Mouse (Mus musculus) limb, embryonic 15.5 days (tissue): Measurements from ENCODE around the gene Man1a2. TPM values are rescaled to one million over a fixed set of nuclear protein-coding genes. Genes with fewer than 3 reads are reported as not detected.

ENCODE experiments used
- ATAC-seq: fragments of 200-750 bp; cut with Nextera tagmentation; 2 replicates; pipeline ENCODE4 v1.8.0; 2017; ENCODE audit warnings: low read depth, moderate TSS enrichment; ENCODE audit not compliant: insufficient number of reproducible peaks, low FRiP score, low TSS enrichment
- H3K27ac ChIP-seq: fragments of 300-500 bp; sonication (generic); 2 replicates; pipeline ENCODE4 v1.5.1; 2015; ENCODE audit warnings: moderate library complexity, mild to moderate bottlenecking, inconsistent platforms
- H3K27me3 ChIP-seq: fragments of 300-500 bp; sonication (generic); 2 replicates; pipeline ENCODE4 v1.6.1; 2015; ENCODE audit warnings: inconsistent platforms
- H3K36me3 ChIP-seq: fragments of 300-500 bp; sonication (generic); 2 replicates; pipeline ENCODE4 v1.6.1; 2015; ENCODE audit warnings: inconsistent platforms
- H3K4me1 ChIP-seq: fragments of 300-500 bp; sonication (generic); 2 replicates; pipeline ENCODE4 v1.6.1; 2015; ENCODE audit warnings: inconsistent platforms
- H3K4me2 ChIP-seq: fragments of 300-500 bp; sonication (generic); 2 replicates; pipeline ENCODE4 v1.6.1; 2015; ENCODE audit warnings: mild to moderate bottlenecking, inconsistent platforms
- H3K4me3 ChIP-seq: fragments of 300-500 bp; sonication (generic); 2 replicates; pipeline ENCODE4 v1.5.1; 2015; ENCODE audit warnings: mild to moderate bottlenecking, inconsistent platforms
- H3K9ac ChIP-seq: fragments of 300-500 bp; sonication (generic); 2 replicates; pipeline ENCODE4 v1.6.1; 2015; ENCODE audit warnings: inconsistent platforms
- H3K9me3 ChIP-seq: fragments of 300-500 bp; sonication (generic); 2 replicates; pipeline ENCODE4 v1.6.1; 2016; ENCODE audit warnings: inconsistent platforms
- WGBS: fragments of 180-500 bp; shearing (Covaris S2); methylation state at CpG from one replicate; pipeline ENCODE4 v1.1.7; 2015; 5-methylcytosine and 5-hydroxymethylcytosine counted together
- polyA plus RNA-seq: library from polyadenylated mRNA; unstranded; fragments of >200 nt; fragmentation: Nextera tagmentation; extraction: Ambion mirVana; gene quantifications from 2 replicates; pipeline ENCODE4 v1.2.1, GENCODE M21; 2015

Man1a2 gene
- polyA plus RNA-seq, 1 experiment from 2014 or later, result 78.8 TPM

DNA sequence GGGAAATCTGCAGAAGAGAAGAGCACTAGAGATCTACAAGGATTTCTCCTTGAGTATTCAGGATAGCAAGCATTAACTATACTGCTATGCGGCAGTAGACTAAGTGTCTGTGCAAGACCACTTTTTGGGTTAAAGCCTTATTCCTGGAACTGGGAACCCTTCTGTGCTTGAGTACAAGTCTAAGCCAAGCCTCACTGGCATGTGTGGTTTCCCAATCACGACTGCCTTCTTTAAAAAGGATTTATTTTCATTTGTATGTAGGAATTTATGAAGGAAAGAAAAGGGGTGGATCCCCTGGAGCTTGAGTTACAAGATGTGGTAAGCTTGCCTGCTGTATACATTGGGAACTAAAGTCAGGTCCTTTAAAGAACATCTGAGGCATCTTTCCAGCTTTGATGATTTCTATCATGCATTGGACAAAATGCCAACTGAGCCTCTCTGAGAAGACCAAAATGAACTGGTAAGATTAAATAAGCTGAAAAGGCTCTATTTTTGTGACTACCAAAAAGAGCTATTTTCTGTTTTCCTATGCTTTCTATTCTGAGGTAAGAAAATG lies 86.0 kb downstream of the Man1a2 start:
- H3K36me3 ChIP-seq, result no peaks in the 10 kb centered on the region
- 70% methylated on average over 2 of the region's 2 CpGs for WGBS
- H3K9ac ChIP-seq, result no peak overlapping the region
- no peak overlapping the region for H3K4me3 ChIP-seq
- H3K4me1 ChIP-seq, result no peaks in the 10 kb centered on the region
- H3K27ac ChIP-seq, result no peak overlapping the region
- no peak overlapping the region for H3K4me2 ChIP-seq
- H3K27me3 ChIP-seq, result no peaks in the 10 kb centered on the region
- no peak for ATAC-seq
- H3K9me3 ChIP-seq, result no peaks in the 10 kb centered on the region

DNA sequence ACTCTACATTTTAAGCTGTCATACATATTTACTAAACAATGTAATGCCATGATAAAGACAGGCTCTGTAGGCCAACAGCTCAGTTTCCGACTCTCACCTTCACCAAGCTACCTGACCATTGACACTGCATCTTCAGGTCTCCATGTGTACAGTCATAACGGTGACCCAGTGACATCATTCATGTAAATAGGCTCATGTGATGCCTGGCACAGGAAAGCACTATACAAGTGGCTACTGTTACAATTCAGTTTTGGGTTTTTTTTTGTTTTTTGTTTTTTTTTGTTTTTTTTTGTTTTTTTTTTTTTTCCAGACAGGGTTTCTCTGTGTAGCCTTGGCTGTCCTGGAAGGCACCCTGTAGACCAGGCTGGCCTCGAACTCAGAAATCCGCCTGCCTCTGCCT lies 94.2 kb downstream of the Man1a2 start:
- WGBS, result 95% methylated on average over 4 of the region's 4 CpGs
- no peaks in the 10 kb centered on the region for H3K4me1 ChIP-seq
- H3K9ac ChIP-seq, result no peak overlapping the region
- ATAC-seq, result no peak
- H3K27ac ChIP-seq, result no peak overlapping the region
- no peaks in the 10 kb centered on the region for H3K9me3 ChIP-seq
- no peaks in the 10 kb centered on the region for H3K27me3 ChIP-seq
- no peak overlapping the region for H3K4me3 ChIP-seq
- no peak overlapping the region for H3K4me2 ChIP-seq
- peaks cover 11% of the 10 kb centered on the region for H3K36me3 ChIP-seq

DNA sequence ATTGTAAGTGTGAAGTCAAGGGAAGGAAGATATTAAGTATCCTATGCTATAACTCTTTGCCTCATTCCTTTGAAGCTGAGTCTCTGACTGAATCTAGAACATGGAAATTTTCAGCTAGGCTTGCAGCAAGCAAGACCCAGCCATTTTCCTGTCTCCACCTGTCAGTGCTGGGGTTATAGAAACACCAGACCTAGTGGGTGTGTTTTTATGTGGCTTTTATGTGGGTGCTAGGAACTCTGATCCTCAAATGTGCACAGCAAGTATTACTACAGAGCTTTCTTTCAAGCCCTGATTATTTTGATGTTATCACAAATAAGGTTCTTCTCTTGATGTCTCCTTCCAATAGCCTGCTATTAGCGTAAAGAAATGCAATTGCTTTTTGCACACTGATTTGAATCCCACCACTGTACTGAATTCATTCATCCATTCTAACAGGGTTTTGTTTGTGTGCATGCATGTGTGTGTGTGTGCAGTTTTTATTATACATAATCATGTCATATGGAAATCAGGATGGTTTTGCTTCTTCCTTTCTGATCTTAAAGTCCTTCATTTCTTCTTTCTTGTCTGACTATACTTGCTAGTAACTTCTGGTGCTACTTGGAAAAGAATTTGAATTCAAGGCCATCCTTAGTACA lies 102.5 kb downstream of the Man1a2 start:
- Histone ChIP-seq H3K4me2 (no peak overlapping the region), H3K27me3 (no peaks in the 10 kb centered on the region), H3K4me3 (no peak overlapping the region), H3K4me1 (no peaks in the 10 kb centered on the region), H3K36me3 (peaks cover 10% of the 10 kb centered on the region), H3K9me3 (no peaks in the 10 kb centered on the region), H3K27ac (no peak overlapping the region), H3K9ac (no peak overlapping the region)
- 86% methylated on average over 1 of the region's 1 CpGs for WGBS
- ATAC-seq, result no peak

DNA sequence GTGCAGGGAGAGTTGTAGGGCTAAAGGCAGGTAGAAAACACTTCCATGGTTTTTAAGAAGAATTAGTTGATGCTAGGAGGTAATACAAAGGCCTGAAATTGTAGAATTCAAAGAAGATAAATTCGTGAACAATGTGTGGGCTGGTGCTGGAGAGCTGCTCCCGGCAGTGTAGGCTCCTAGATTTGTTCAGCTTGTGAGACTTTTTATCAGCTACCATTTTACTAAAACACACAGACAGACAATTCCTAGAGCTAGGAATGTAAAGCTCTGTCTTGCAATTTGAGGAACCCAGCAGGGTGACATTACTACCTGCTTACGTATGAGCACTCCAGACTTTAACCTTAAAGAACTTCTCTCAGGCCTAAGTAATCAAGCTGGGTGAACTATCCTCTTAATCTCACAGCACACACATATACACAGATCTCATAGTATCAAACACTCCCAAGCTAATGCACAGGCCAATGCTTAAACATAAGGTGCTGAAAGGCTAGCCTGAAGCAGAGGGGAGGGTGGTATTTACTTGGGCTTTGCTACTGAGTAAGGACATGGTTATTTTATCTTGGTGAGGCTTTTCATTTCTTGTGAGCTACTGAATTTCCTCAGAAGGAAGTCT lies 112.6 kb downstream of the Man1a2 start:
- Histone ChIP-seq H3K27me3 (no peaks in the 10 kb centered on the region), H3K4me3 (no peak overlapping the region), H3K36me3 (peaks cover 17% of the 10 kb centered on the region; the same call in 1 of the 2 replicates), H3K27ac (no peak overlapping the region), H3K4me1 (no peaks in the 10 kb centered on the region), H3K4me2 (no peak overlapping the region), H3K9ac (no peak overlapping the region), H3K9me3 (no peaks in the 10 kb centered on the region)
- no peak for ATAC-seq
- WGBS, result 84% methylated on average over 3 of the region's 3 CpGs

DNA sequence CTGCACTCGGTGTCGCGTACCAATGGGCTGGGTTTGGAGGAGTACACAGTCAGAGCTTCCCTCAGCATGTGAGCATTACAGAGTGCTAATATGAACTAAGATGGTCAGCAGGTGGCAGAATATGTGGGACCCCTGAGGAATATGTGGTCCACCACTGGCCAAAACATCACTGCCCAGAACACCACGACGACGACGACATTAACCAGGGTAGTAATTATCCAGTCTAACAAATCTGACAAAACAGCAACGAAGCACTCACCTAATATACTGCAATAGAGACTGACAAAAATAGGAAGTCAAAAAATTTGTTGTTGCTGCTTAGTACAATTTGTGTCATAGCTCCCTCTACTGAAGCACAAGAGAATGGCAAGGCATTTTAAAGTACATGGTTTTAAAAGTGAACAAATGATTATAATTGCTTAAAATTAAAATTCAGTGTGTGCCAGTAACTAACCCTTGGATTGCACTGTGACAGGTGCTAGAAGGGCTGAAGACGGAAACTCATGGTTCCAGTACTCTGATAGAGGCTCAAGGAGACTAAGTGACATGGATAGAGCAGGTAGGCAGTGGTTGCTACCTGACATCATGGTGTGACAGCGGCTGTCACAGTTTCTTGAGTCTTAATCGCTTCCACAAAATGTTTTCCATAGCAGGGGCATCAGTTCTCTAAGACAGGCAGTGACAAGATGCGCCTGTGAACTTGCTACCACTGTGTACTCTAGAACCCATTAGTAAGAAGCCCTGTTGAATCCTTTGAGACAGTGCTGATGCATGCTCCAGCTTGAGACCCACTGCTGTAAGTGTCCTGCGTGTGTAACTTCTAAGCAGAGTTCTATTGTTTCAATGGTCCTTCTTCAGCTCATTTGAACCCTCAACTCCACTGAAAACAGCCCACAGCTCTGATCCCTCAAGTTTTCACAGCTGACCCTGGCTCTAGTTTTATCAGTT lies 116.6 kb downstream of the Man1a2 start:
- no peaks in the 10 kb centered on the region for H3K9me3 ChIP-seq
- no peak overlapping the region for H3K4me2 ChIP-seq
- H3K9ac ChIP-seq, result no peak overlapping the region
- no peaks in the 10 kb centered on the region for H3K27me3 ChIP-seq
- peaks cover 18% of the 10 kb centered on the region; the same call in 1 of the 2 replicates for H3K36me3 ChIP-seq
- H3K27ac ChIP-seq, result no peak overlapping the region
- WGBS, result 83% methylated on average over 13 of the region's 13 CpGs
- no peaks in the 10 kb centered on the region for H3K4me1 ChIP-seq
- no peak for ATAC-seq
- no peak overlapping the region for H3K4me3 ChIP-seq

DNA sequence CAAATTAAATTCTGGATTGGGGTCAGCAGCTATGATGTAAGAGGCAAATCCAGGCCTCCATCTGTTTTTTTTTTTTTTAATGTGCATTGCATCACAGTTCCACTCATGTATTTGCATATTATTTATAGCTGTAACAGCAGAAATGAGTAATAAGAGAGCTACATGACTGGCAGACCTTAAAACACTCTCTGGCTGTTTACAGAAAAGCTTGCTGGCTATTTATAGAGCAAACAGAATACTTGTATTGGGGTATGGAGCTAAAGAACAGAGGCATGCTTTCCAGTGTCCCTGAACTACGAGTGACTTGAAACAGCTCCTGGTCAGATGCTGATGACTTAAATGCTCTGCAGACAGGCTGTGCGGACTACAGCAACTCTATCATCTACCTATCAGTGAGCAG lies 121.7 kb downstream of the Man1a2 start:
- Histone ChIP-seq H3K4me1 (no peaks in the 10 kb centered on the region), H3K9me3 (no peaks in the 10 kb centered on the region), H3K4me3 (no peak overlapping the region), H3K27ac (no peak overlapping the region), H3K4me2 (no peak overlapping the region), H3K27me3 (no peaks in the 10 kb centered on the region), H3K36me3 (peaks cover 26% of the 10 kb centered on the region; the same call in 1 of the 2 replicates), H3K9ac (no peak overlapping the region)
- ATAC-seq, result no peak
- WGBS, result 74% methylated on average over 2 of the region's 2 CpGs

DNA sequence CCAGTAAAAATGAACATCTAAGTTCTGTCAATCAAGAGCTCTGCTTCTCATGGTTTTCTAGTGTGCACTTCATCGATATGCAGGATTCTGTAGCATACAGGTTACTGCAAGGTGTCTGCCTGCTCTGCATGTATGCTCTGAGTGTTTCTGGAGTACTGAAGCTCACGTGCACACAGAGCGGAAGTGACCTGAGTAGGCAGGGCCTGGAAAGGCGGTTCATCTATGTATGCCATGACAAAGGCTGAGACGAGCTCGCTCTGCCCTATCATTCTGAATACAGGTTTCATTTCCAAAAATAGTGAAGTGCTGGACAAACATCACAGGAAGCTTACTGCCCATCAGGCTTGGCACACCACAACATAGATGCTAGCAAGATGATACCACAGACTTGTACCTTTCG lies 122.8 kb downstream of the Man1a2 start:
- Histone ChIP-seq H3K36me3 (peaks cover 24% of the 10 kb centered on the region; the same call in 1 of the 2 replicates), H3K27me3 (no peaks in the 10 kb centered on the region), H3K4me3 (no peak overlapping the region), H3K9me3 (no peaks in the 10 kb centered on the region), H3K4me1 (no peaks in the 10 kb centered on the region), H3K27ac (no peak overlapping the region), H3K9ac (no peak overlapping the region), H3K4me2 (no peak overlapping the region)
- no peak for ATAC-seq
- 95% methylated on average over 7 of the region's 7 CpGs for WGBS

DNA sequence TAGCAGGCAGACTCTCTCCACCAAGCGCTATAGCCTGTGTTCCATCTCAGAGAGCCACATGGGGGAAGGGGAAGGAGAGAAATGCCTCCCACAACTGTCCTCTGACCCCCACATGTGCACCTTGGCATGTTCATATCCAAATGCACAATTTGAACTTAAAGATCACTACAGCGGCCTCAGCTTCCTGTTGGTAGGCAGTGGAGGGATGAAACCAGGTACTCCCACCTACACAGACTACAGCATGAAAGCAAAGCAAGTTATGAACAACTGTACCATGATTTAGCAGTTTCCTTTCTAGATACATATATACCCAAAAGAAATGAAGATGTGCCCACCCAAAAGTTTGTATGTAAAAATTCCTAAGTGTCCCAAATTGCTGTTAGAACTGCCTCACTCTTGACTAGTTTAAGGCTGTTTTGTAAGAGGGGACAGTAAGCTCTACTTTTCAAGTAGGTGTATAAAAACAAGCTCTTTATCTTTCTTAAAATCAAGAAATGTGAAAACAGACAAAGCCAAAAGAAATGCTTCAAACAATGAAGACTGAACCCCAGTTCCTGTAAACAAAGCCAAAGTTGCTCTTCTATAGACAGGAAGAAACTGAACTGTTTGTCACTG lies 123.6 kb downstream of the Man1a2 start:
- no peak overlapping the region for H3K4me3 ChIP-seq
- 96% methylated on average over 2 of the region's 2 CpGs for WGBS
- H3K9ac ChIP-seq, result no peak overlapping the region
- no peak overlapping the region for H3K27ac ChIP-seq
- no peak for ATAC-seq
- H3K36me3 ChIP-seq, result peaks cover 20% of the 10 kb centered on the region; the same call in 1 of the 2 replicates
- H3K4me2 ChIP-seq, result no peak overlapping the region
- no peaks in the 10 kb centered on the region for H3K4me1 ChIP-seq
- no peaks in the 10 kb centered on the region for H3K9me3 ChIP-seq
- no peaks in the 10 kb centered on the region for H3K27me3 ChIP-seq

DNA sequence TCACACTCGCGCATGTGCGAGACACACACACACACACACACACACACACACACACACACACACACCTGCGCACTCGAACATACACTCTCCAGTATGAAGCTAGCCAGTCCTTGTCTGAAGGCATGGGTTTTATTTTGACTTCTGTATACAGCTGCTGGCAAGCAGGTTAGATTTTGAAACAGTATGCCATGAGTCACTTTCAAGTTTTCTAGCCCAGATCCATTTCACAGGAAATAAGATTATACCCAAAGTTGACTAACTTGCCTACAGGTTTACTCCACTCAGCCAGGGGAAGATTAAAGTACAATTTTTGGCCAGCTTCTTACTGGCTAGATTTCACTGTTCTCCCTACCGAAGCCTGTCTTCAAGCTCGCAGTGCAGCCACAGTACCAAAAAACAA lies 125.9 kb downstream of the Man1a2 start:
- H3K4me3 ChIP-seq, result no peak overlapping the region
- H3K9ac ChIP-seq, result no peak overlapping the region
- peaks cover 8% of the 10 kb centered on the region; the same call in 1 of the 2 replicates for H3K36me3 ChIP-seq
- no peak overlapping the region for H3K4me2 ChIP-seq
- no peaks in the 10 kb centered on the region for H3K9me3 ChIP-seq
- 92% methylated on average over 7 of the region's 7 CpGs for WGBS
- H3K27ac ChIP-seq, result no peak overlapping the region
- no peak for ATAC-seq
- H3K27me3 ChIP-seq, result no peaks in the 10 kb centered on the region
- no peaks in the 10 kb centered on the region for H3K4me1 ChIP-seq

DNA sequence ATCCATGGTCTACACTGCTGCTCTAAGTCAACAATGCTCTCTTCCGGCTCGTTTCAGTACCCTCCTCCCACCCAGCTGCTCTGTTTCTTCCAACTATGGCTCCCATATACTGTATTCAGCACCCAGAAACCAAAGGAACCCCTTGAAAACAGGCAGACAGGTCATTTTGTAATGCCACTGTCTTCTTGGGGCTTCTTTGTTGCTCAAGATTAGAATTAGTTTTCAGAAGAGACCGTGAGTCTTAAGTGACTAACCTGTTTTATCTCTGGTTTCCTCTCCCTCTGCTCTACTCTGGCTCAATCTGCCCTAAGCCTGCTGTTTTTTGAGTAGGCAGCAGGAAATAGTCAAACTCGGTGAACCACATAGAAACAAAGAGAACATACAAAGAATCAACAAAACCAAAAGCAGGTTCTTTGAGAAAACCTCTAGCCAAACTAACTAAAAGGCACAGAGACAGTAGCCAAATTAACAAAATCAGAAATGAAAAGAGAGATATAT lies 127.0 kb downstream of the Man1a2 start:
- H3K27ac ChIP-seq, result no peak overlapping the region
- H3K4me2 ChIP-seq, result no peak overlapping the region
- no peaks in the 10 kb centered on the region for H3K4me1 ChIP-seq
- H3K27me3 ChIP-seq, result no peaks in the 10 kb centered on the region
- no peaks in the 10 kb centered on the region for H3K9me3 ChIP-seq
- ATAC-seq, result no peak
- H3K9ac ChIP-seq, result no peak overlapping the region
- H3K4me3 ChIP-seq, result no peak overlapping the region
- WGBS, result 85% methylated on average over 4 of the region's 4 CpGs
- peaks cover 8% of the 10 kb centered on the region; the same call in 1 of the 2 replicates for H3K36me3 ChIP-seq

DNA sequence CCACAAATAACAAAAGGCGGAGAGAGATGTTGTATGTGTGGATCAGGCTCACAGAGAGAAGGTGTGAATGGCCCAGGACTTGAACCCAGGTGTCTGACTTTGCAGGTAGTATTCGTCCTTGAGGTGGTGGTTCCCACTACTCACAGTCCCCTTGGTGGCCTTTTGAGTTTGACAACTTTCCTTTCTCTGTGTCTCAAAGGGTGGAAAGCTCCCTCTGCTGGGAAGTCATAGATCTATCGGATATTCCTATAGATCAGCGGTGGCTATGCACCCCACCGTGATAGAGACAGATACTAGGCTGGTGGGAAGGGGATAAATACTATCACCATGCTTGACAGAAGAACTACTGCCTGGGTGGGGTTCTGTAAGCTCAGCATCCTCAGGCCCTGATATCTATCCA lies 130.5 kb downstream of the Man1a2 start:
- H3K27ac ChIP-seq, result no peak overlapping the region
- no peaks in the 10 kb centered on the region for H3K9me3 ChIP-seq
- H3K4me3 ChIP-seq, result no peak overlapping the region
- no peaks in the 10 kb centered on the region for H3K36me3 ChIP-seq
- no peak overlapping the region for H3K4me2 ChIP-seq
- no peak for ATAC-seq
- no peaks in the 10 kb centered on the region for H3K4me1 ChIP-seq
- H3K9ac ChIP-seq, result no peak overlapping the region
- 41% methylated on average over 5 of the region's 5 CpGs for WGBS
- no peaks in the 10 kb centered on the region for H3K27me3 ChIP-seq
